Mouse (Mus musculus): ENCODE data around the gene 1190005I06Rik.

- TF ChIP-seq POLR2A (IDR thresholded peaks at IDR 0.05; ENCODE audit: insufficient read depth, low read depth, low read length) (no peak), CTCF (IDR thresholded peaks at IDR 0.05; ENCODE audit: insufficient read depth, low read depth, low read length) (no peak)
Measured at GRCm38 (mm10) chr8:120616663-120617626, 30.5 kb downstream of the 1190005I06Rik start.

Data from olfactory bulb, adult 2 months (tissue).